Mouse (Mus musculus) heart, adult 2 months (tissue): ENCODE data around the gene Olfr1232. TPM values are rescaled to one million over a fixed set of nuclear protein-coding genes. Genes with fewer than 3 reads are reported as not detected.

ENCODE experiments used
- DNase-seq, 2 experiments: peaks; one replicate each; pipeline ENCODE4 v3.0.0; 2021
- H3K27ac ChIP-seq: fragments of 200-600 bp; 2 replicates; pipeline ENCODE4 v1.8.1; 2022
- H3K27me3 ChIP-seq: fragments of 200-500 bp; 2 replicates; pipeline ENCODE4 v1.6.1; 2012; ENCODE audit warnings: mild to moderate bottlenecking, low read length, inconsistent platforms, mixed read lengths; ENCODE audit not compliant: control insufficient read depth, insufficient read depth
- H3K36me3 ChIP-seq: fragments of 200-500 bp; 2 replicates; pipeline ENCODE4 v1.6.1; 2012; ENCODE audit warnings: low read length, inconsistent platforms; ENCODE audit not compliant: control insufficient read depth, insufficient read depth
- H3K4me1 ChIP-seq: fragments of 200-500 bp; 2 replicates; pipeline ENCODE4 v1.6.1; 2011; ENCODE audit warnings: low read length; ENCODE audit not compliant: control insufficient read depth, insufficient read depth
- H3K4me3 ChIP-seq: fragments of 200-600 bp; 2 replicates; pipeline ENCODE4 v1.8.1; 2022
- H3K79me2 ChIP-seq: fragments of 200-500 bp; replicated peaks from 2 replicates; pipeline ENCODE4 v1.6.1; 2012; ENCODE audit warnings: mild to moderate bottlenecking, inconsistent platforms, low read length, moderate library complexity, mixed read lengths; ENCODE audit not compliant: control insufficient read depth, insufficient read depth
- H3K9ac ChIP-seq: fragments of 200-500 bp; 2 replicates; pipeline ENCODE4 v1.6.1; 2012; ENCODE audit warnings: low read depth, mild to moderate bottlenecking, control low read depth, inconsistent platforms, low read length, mixed read lengths
- CTCF ChIP-seq: fragments of 200-600 bp; IDR thresholded peaks from 2 replicates; pipeline ENCODE4 v1.8.1; 2022; ENCODE audit warnings: antibody characterized with exemption, mild to moderate bottlenecking, moderate library complexity
- EP300 ChIP-seq: fragments of 200-500 bp; IDR thresholded peaks from 2 replicates; pipeline ENCODE4 v1.6.1; 2011; ENCODE audit warnings: low read depth, low read length, control low read depth; ENCODE audit not compliant: insufficient read depth
- POLR2A ChIP-seq: fragments of 200-500 bp; IDR thresholded peaks from 2 replicates; pipeline ENCODE4 v1.6.1; 2011; ENCODE audit warnings: mild to moderate bottlenecking, low read depth, low read length, control low read depth; ENCODE audit not compliant: insufficient read depth
- WGBS: fragments of 180-500 bp; shearing (Covaris S2); methylation state at CpG from one replicate; pipeline ENCODE4 v1.1.7; 2018; 5-methylcytosine and 5-hydroxymethylcytosine counted together
- intact Hi-C: fragments of 180-260 bp; cut with DNase I; formaldehyde crosslinking; loops from one replicate; pipeline ENCODE4 v1.15.1; 2025
- long read RNA-seq: library from polyadenylated mRNA; stranded (forward); transcript quantifications from one replicate; pipeline ENCODE4 v2.0.0, GENCODE M21; 2021
- polyA plus RNA-seq: library from polyadenylated mRNA; depleted of rRNA; stranded (reverse); fragments of >200 nt; gene quantifications from 2 replicates; pipeline ENCODE4 v1.2.3, GENCODE M21; 2012; rRNA removed
- total RNA-seq, 2 experiments: library from RNA; stranded (reverse); gene quantifications; 2 replicates each; pipeline ENCODE4 v1.2.3; 2021

Olfr1232 gene
- total RNA-seq (not detected), polyA plus RNA-seq (not detected in 2 replicates)
- long read RNA-seq: 0 reads

DNA sequence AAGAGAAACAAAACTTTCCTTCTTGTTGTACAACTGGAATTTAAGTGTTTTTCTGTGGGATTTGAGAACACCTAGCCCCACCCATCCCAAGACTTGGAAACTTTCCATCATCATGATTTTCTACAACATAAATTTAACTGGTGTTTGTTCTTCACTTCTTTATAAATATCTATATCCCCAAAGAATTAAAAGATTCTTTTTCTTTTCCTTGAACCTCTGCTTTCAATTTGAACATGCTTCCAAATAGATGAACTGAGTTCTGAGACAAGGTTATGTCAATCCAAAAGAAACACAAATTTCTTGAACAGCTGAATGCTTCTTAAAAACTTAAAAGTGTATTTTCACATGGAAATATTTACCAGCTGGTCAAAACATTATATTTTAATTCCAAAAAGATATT is at the start of gene Olfr1232:
TSS of gene Olfr1232 (minus strand) at position 101 of the 400 bp plus-strand sequence.
- Histone ChIP-seq H3K27ac (no peak within 1 kb of the TSS), H3K4me1 (no peaks in the 10 kb centered on the region), H3K36me3 (no peaks in the 10 kb centered on the region), H3K79me2 (no peaks in the 10 kb centered on the region), H3K4me3 (no peak within 1 kb of the TSS), H3K9ac (no peak within 1 kb of the TSS), H3K27me3 (no peaks in the 10 kb centered on the region)
- TF ChIP-seq EP300 (no peak), CTCF (no peak), POLR2A (no peak)
- intact Hi-C loops: no loop called here
- no peak for DNase-seq

DNA sequence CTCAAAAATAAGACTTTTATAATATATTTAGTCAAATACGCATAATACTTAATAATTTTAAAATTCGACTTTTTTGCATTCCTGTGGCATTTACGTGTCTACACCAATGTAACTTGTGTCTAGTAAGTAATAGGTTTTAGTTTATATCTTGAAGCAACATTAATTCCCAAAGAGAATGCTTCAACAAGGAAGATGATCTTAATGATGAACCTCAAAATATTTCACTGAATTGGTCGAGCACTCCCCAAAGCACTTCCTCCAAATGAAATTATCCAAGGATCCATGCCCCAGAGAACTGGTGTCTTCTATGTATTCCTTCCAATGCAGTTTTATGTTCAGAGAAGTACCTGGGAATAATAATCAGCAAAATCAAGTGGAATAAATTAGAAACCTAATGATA is 35.3 kb upstream of the Olfr1232 start, which contains the start of gene Olfr1234:
TSS of gene Olfr1234 (minus strand) at position 101 of the 400 bp plus-strand sequence.
- intact Hi-C loops: no loop called here
- H3K27ac ChIP-seq: no peak within 1 kb of the TSS
- no peak within 1 kb of the TSS for H3K4me3 ChIP-seq
- H3K27me3 ChIP-seq: no peaks in the 10 kb centered on the region
- DNase-seq: no peak
- H3K36me3 ChIP-seq: no peaks in the 10 kb centered on the region
- H3K4me1 ChIP-seq: no peaks in the 10 kb centered on the region
- no peak within 1 kb of the TSS for H3K9ac ChIP-seq
- 73% methylated on average over 4 of the region's 4 CpGs for WGBS
- TF ChIP-seq POLR2A (no peak), EP300 (no peak)
- H3K79me2 ChIP-seq: no peaks in the 10 kb centered on the region

DNA sequence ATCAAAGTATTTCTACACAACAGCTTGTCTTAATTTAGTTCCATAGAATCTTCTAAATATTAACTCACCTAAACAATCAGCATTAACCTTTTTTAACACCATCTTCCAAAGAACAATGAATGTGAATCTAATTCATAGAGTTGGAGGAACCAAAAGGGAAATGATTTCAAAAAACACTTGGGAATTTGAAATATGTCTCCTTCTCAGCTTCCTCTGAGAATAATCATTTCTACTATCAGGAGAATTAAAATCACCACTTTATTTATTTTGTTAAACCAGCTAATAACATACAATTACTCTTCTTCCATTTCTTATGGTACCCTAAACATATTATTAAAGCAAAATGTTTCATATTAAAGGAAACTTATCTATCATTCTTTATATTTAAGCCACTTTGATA is 12.8 kb upstream of the Olfr1232 start, which contains the start of gene Olfr1233:
TSS of gene Olfr1233 (minus strand) at position 101 of the 400 bp plus-strand sequence.
- Histone ChIP-seq H3K27me3 (no peaks in the 10 kb centered on the region), H3K4me3 (no peak within 1 kb of the TSS), H3K9ac (no peak within 1 kb of the TSS), H3K36me3 (no peaks in the 10 kb centered on the region), H3K79me2 (no peaks in the 10 kb centered on the region), H3K4me1 (no peaks in the 10 kb centered on the region), H3K27ac (no peak within 1 kb of the TSS)
- intact Hi-C loops: no loop called here
- no peak for DNase-seq
- TF ChIP-seq CTCF (no peak), EP300 (no peak), POLR2A (no peak)

DNA sequence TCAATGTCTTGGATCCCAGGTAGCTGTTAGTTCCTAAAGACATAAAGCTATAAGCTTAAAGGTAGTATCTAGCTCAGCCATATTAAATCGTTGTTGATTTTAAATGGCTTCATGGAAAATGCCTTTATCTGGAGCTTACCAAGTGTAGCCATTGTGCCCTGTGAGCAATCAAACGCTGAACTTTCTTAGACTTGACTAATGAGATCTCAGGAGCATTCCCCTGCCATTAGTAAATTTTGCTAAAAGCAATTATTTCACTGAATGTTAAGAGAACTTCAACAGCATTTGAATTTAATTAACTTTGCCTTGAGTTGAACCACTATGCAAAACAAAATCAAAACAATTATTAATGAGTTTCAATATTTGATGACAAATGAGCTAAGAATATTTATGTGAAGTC is 22.5 kb downstream of the Olfr1232 start, which contains the start of gene Olfr1231:
TSS of gene Olfr1231 (minus strand) at position 101 of the 400 bp plus-strand sequence.
- Histone ChIP-seq H3K36me3 (no peaks in the 10 kb centered on the region), H3K27me3 (no peaks in the 10 kb centered on the region), H3K27ac (no peak within 1 kb of the TSS), H3K79me2 (no peaks in the 10 kb centered on the region), H3K4me3 (no peak within 1 kb of the TSS), H3K9ac (no peak within 1 kb of the TSS), H3K4me1 (no peaks in the 10 kb centered on the region)
- intact Hi-C loops: no loop called here
- TF ChIP-seq EP300: no peak
- no peak for TF ChIP-seq POLR2A
- TF ChIP-seq CTCF: no peak
- DNase-seq: no peak
- 60% methylated on average over 2 of the region's 2 CpGs for WGBS

DNA sequence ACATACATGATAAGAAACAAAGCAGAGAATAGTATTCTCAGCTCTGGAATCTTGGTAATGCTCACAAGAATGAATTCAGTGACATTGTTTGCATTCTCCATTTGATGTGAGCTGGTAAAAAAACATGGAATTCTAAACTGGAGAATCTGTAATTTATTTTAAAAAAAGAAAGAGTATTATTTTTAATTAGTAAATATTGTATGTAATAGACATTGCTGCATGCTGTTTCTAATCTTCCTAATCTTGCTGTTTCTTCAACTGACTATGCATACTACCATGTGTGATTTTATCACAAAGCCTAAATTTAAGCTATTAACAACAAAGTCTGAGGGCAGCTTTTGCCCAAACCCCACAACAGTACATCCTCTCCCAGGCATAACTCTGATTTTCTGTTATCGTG is 32.3 kb downstream of the Olfr1232 start, which contains the start of gene Olfr1230:
TSS of gene Olfr1230 (minus strand) at position 101 of the 400 bp plus-strand sequence.
- H3K9ac ChIP-seq: no peak within 1 kb of the TSS
- H3K27me3 ChIP-seq: no peaks in the 10 kb centered on the region
- TF ChIP-seq POLR2A: no peak
- TF ChIP-seq EP300: no peak
- no peak for TF ChIP-seq CTCF
- no peak for DNase-seq
- H3K4me1 ChIP-seq: no peaks in the 10 kb centered on the region
- no peak within 1 kb of the TSS for H3K4me3 ChIP-seq
- H3K36me3 ChIP-seq: no peaks in the 10 kb centered on the region
- H3K27ac ChIP-seq: no peak within 1 kb of the TSS
- intact Hi-C loops: no loop called here
- WGBS: 83% methylated on average over 1 of the region's 1 CpGs
- H3K79me2 ChIP-seq: no peaks in the 10 kb centered on the region

DNA sequence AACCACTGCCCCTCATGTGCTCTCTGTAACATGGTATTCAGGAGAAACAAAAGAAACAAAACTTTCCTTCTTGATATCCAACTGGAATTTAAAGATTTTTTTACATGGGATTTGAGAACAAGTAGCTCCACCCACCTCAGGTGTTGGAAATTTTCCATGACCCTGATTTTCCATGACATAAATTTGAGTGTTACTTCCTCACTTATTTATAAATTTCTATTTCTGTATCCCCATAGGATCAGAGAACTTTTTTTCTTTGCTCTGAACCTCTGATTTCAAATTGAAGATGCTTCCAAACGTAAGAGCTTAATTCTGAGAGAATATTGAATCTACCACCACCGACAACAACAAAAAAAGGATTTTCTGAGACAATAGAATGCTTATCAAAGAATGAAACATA is 41.6 kb downstream of the Olfr1232 start, which contains the start of gene Olfr1229:
TSS of gene Olfr1229 (minus strand) at position 101 of the 400 bp plus-strand sequence.
- TF ChIP-seq POLR2A: no peak
- TF ChIP-seq CTCF: no peak
- TF ChIP-seq EP300: no peak
- 43% methylated on average over 2 of the region's 2 CpGs for WGBS

More for the DNA sequence above, 41.6 kb downstream of the Olfr1232 start, which contains the start of gene Olfr1229:
- Histone ChIP-seq H3K27ac (no peak within 1 kb of the TSS), H3K27me3 (no peaks in the 10 kb centered on the region), H3K4me3 (no peak within 1 kb of the TSS), H3K36me3 (no peaks in the 10 kb centered on the region), H3K79me2 (no peaks in the 10 kb centered on the region), H3K9ac (no peak within 1 kb of the TSS), H3K4me1 (no peaks in the 10 kb centered on the region)
- DNase-seq: no peak
- intact Hi-C loops: no loop called here

Other genes starting within 250 kb of the Olfr1232 start
- not detected for gene Olfr1219, start 246.2 kb downstream of the Olfr1232 start, total RNA-seq
- gene Olfr1219, start 246.2 kb downstream of the Olfr1232 start, polyA plus RNA-seq: not detected in 2 replicates
- gene Olfr1220, start 222.8 kb downstream of the Olfr1232 start, total RNA-seq: not detected
- gene Olfr1220, start 222.8 kb downstream of the Olfr1232 start, polyA plus RNA-seq: not detected in 2 replicates
- not detected for gene Olfr1221, start 212.4 kb downstream of the Olfr1232 start, total RNA-seq
- gene Olfr1221, start 212.4 kb downstream of the Olfr1232 start, polyA plus RNA-seq: not detected in 2 replicates
- not detected for gene Olfr1222, start 196.6 kb downstream of the Olfr1232 start, total RNA-seq
- not detected in 2 replicates for gene Olfr1222, start 196.6 kb downstream of the Olfr1232 start, polyA plus RNA-seq
- not detected for gene Olfr1223, start 178.1 kb downstream of the Olfr1232 start, total RNA-seq
- not detected in 2 replicates for gene Olfr1223, start 178.1 kb downstream of the Olfr1232 start, polyA plus RNA-seq
- not detected for gene Olfr1224-ps1, start 165.6 kb downstream of the Olfr1232 start, total RNA-seq
- gene Olfr1224-ps1, start 165.6 kb downstream of the Olfr1232 start, polyA plus RNA-seq: not detected in 2 replicates
- gene Olfr1225, start 155.0 kb downstream of the Olfr1232 start, total RNA-seq: not detected
- gene Olfr1225, start 155.0 kb downstream of the Olfr1232 start, polyA plus RNA-seq: not detected in 2 replicates
- not detected for gene Olfr1226, start 129.6 kb downstream of the Olfr1232 start, total RNA-seq
- not detected in 2 replicates for gene Olfr1226, start 129.6 kb downstream of the Olfr1232 start, polyA plus RNA-seq
- not detected for gene Olfr1228, start 75.6 kb downstream of the Olfr1232 start, total RNA-seq
- gene Olfr1228, start 75.6 kb downstream of the Olfr1232 start, polyA plus RNA-seq: not detected in 2 replicates
- not detected for gene Olfr1229, start 41.7 kb downstream of the Olfr1232 start, total RNA-seq
- gene Olfr1229, start 41.7 kb downstream of the Olfr1232 start, polyA plus RNA-seq: not detected in 2 replicates
- gene Olfr1230, start 32.4 kb downstream of the Olfr1232 start, total RNA-seq: not detected
- gene Olfr1230, start 32.4 kb downstream of the Olfr1232 start, polyA plus RNA-seq: not detected in 2 replicates
- gene Olfr1231, start 22.6 kb downstream of the Olfr1232 start, total RNA-seq: not detected
- gene Olfr1231, start 22.6 kb downstream of the Olfr1232 start, polyA plus RNA-seq: not detected in 2 replicates
- gene Olfr1233, start 12.7 kb upstream of the Olfr1232 start, total RNA-seq: not detected
- not detected in 2 replicates for gene Olfr1233, start 12.7 kb upstream of the Olfr1232 start, polyA plus RNA-seq
- gene Olfr1234, start 35.2 kb upstream of the Olfr1232 start, total RNA-seq: not detected
- gene Olfr1234, start 35.2 kb upstream of the Olfr1232 start, polyA plus RNA-seq: not detected in 2 replicates
- not detected for gene Olfr1238, start 80.0 kb upstream of the Olfr1232 start, total RNA-seq
- not detected in 2 replicates for gene Olfr1238, start 80.0 kb upstream of the Olfr1232 start, polyA plus RNA-seq
- gene Olfr1239, start 90.7 kb upstream of the Olfr1232 start, total RNA-seq: not detected
- gene Olfr1239, start 90.7 kb upstream of the Olfr1232 start, polyA plus RNA-seq: not detected in 2 replicates
- not detected for gene Olfr1240, start 113.3 kb upstream of the Olfr1232 start, total RNA-seq
- not detected in 2 replicates for gene Olfr1240, start 113.3 kb upstream of the Olfr1232 start, polyA plus RNA-seq
- not detected for gene Olfr1241, start 157.5 kb upstream of the Olfr1232 start, total RNA-seq
- not detected in 2 replicates for gene Olfr1241, start 157.5 kb upstream of the Olfr1232 start, polyA plus RNA-seq
- not detected for gene Olfr1242, start 168.7 kb upstream of the Olfr1232 start, total RNA-seq
- not detected in 2 replicates for gene Olfr1242, start 168.7 kb upstream of the Olfr1232 start, polyA plus RNA-seq
- gene Olfr1243, start 201.8 kb upstream of the Olfr1232 start, total RNA-seq: not detected
- not detected in 2 replicates for gene Olfr1243, start 201.8 kb upstream of the Olfr1232 start, polyA plus RNA-seq
- not detected for gene Olfr1245, start 248.8 kb upstream of the Olfr1232 start, total RNA-seq
- gene Olfr1245, start 248.8 kb upstream of the Olfr1232 start, polyA plus RNA-seq: not detected in 2 replicates